Mouse (Mus musculus): ENCODE results near the gene Exoc3l2.

The Exoc3l2 gene

DNA sequence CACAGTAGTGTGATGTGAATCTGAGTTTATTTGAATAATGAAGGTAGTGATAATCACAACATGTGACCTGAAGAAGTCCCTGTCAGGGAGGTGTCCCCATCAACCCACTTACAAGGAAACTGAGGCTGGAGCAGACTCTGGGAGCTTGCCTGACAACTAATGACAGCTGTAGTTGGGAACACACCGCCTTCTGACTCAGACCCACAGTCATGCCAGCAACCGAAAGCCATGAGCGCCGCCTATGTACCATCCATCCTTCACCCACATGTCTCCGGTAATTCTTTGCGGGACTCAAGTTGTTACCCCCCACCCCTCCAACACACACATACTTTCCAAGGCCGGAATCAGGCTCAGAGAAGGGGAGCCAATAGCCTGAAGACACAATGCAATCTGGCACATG, 6.5 kb upstream of the Exoc3l2 start:
- peak; percentile 64 for DNase-seq (ENCODE audit: low read depth, low spot score)

- DNase-seq (ENCODE audit: low read depth, low spot score) = no peak
Measured at GRCm38 (mm10) chr7:19457414-19458071, 5.6 kb upstream of the Exoc3l2 start.

GRCm38 (mm10) chr7:19458072-19458486, 5.1 kb upstream of the Exoc3l2 start:
- DNase-seq (ENCODE audit: low read depth, low spot score) = peak; percentile 38

GRCm38 (mm10) chr7:19458591-19459111, 4.5 kb upstream of the Exoc3l2 start, which contains the start of gene Mark4:
Mark4 (minus strand) TSS chr7:19458821.
- DNase-seq (ENCODE audit: low read depth, low spot score) = peak; percentile 79

DNA sequence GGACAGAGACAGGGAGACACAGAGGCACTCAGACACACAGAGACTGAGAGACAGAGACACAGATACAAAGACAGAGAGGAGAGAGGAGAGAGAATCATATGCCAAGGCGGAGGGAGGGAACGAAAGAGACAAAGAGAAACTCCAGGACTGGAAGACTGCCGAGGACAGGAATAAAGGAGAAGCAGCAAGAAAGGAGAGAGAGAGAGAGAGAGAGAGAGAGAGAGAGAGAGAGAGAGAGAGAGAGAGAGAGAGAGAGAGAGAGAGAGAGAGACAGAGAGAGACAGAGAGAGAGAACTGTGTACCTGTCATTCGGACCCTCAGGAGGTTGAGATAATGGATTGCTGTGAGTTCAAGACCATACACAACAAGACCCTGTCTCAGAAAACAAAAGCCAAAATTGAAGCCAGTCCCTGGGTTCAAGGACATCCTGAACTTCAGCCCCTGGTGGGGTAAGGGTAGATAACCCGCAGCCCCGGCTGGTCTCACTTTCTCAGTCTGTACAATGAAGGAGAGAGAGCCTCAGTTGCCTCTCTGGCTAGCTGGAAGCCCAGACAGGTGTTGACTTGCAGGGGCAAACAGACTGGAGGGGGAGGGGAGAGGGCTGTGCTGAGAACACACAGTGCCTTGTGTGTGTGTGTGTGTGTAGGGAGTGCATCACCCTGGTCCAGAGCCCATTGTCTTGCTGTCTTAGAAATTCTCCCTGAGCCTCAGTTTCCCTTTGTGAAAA, 3.8 kb upstream of the Exoc3l2 start:
- no peak for DNase-seq (ENCODE audit: low read depth, low spot score)

DNA sequence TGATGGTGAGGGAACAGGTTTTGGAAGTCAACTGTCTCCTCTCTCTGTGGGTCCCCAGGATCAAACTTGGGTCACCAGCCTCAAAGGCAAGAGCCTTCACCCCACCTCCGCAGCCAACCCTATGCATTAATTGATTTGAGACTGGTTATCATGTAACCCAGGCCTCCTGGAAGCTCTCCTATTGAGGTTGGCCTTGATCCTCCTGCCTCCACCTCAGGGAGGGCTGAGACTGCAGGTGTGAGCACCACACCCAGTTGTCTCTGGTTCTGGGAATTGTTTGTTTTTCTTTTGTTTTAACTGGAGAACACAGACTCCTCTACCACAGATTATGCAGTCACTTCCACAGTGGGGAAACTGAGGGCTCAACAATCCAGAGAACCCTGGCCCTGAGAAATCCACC, 2.6 kb upstream of the Exoc3l2 start:
- DNase-seq (ENCODE audit: low read depth, low spot score) = no peak

DNA sequence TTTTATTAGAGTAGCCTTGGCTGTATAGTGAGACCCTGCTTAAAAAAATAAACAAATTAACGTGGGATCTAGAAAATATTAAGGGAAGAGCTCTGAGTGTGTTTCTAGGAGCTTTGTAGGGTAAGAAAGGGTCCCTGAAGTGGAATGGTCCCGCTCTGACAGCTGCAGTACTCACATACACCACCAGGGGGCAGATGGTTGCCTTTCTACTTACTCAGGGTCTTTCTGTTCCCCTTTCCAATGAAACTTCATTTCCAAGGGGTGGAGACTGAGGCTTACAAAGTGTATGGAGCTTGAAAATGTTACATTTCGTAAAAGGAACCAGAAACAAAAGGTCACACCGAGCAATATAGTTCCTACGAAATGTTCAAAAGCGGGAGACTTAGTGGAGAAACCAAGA, 1.6 kb upstream of the Exoc3l2 start:
- peak; percentile 67 for DNase-seq (ENCODE audit: low read depth, low spot score)

- DNase-seq (ENCODE audit: low read depth, low spot score) = no peak
Measured at GRCm38 (mm10) chr7:19462443-19462842, 688 bp upstream of the Exoc3l2 start.

DNA sequence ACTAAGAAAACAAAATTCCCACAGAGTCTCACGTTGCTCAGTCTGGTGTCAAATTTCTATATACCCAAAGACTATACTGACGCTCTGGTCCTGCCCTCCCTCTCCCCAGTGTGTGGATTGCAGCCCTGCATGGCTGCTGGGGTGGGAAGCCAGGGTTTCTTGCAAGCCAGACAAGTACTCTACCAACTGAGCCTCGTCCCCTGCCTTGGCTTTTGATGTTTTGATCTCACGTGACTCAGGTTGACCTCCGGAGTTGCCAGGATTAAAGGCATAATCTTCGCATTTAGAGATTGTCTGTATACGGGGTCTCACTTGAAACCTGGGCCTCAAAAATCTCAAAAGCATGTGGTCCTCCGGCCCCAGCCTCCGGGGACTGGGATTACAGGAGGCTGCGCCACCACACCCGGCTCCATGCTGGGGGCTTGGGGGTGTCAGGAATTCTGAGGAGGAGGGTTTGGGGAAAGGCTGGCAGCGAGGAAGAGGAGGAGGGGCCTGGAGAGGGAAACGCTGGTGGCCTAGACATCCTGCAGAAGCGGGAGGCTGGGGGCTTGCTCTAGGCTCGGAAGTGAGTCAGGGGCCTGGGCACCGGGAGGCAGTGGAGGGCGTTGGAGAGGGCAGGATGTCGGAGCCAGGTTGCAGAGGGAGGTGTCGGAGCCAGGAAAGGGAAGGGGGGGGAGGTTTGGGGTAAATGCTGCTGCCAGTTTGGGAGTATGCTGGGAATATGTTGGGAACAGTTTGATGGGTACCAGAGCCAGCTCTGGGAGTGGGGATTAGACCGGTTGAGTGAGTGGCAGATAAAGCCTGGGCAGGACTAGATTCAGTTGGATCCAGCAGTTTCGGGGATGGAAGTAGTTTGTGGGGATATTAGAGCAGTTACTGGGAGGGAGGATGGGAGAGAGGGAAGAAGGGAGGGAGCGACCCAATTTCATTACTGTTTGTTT, 1.5 kb downstream of the Exoc3l2 start:
- DNase-seq (ENCODE audit: low read depth, low spot score) = no peak

DNA sequence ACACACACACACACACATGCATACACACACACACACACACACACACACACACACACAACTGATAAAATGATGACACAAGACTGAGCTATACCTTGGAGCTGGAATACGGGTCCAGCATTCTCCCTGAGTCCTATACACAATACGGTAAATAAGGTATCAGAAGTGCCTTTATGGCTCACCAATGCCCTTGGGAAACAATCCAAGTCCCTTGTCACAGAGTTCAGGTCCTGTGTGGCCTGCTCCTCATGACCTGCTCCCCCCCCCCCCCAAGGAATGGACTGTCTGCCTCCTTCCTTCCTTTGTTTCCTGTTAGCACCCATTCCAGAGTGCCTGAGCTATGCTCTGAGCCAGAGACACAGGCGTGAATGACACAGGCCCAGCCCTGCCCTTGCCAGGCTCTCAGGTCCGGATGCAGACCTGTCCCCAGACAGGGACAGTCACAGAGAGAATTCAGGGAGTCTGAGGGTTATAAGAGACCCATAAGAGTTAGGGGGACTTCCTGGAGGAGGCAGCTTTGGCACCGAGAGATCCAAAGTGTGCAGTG, 3.5 kb downstream of the Exoc3l2 start:
- no peak for DNase-seq (ENCODE audit: low read depth, low spot score)

- DNase-seq (ENCODE audit: low read depth, low spot score) = no peak
Measured at GRCm38 (mm10) chr7:19467638-19468037, 4.5 kb downstream of the Exoc3l2 start.

- DNase-seq (ENCODE audit: low read depth, low spot score) = no peak
Measured at GRCm38 (mm10) chr7:19468279-19468678, 5.1 kb downstream of the Exoc3l2 start.

- no peak for DNase-seq (ENCODE audit: low read depth, low spot score)
Measured at GRCm38 (mm10) chr7:19469404-19469803, 6.3 kb downstream of the Exoc3l2 start.

DNA sequence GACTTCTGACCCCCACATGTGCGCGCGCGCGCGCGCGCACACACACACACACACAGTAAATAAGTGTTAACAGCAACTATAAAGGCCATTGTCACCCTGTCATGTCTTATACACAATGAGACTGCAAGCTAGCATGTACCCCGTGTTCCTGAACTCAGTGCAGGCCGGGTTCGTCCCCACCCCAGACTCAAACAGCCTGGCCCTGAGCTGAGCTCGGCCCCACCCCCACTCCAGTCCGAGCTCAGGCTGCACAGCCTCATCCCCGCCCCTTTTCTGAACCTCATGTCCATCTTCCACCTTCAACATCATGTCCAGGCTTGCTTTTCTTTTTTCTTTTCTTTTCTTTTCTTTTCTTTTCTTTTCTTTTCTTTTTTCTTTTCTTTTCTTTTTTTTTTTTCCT, 7.2 kb downstream of the Exoc3l2 start:
- DNase-seq (ENCODE audit: low read depth, low spot score) = no peak

- DNase-seq (ENCODE audit: low read depth, low spot score) = no peak
Measured at GRCm38 (mm10) chr7:19472403-19472802, 9.3 kb downstream of the Exoc3l2 start.

GRCm38 (mm10) chr7:19473875-19474443, 10.8 kb downstream of the Exoc3l2 start:
- peak; percentile 92 for DNase-seq (ENCODE audit: low read depth, low spot score)

GRCm38 (mm10) chr7:19477084-19477483, 14.0 kb downstream of the Exoc3l2 start:
- DNase-seq (ENCODE audit: low read depth, low spot score) = no peak

- DNase-seq (ENCODE audit: low read depth, low spot score) = no peak
Measured at GRCm38 (mm10) chr7:19477624-19478384, 14.7 kb downstream of the Exoc3l2 start.

- no peak for DNase-seq (ENCODE audit: low read depth, low spot score)
Measured at GRCm38 (mm10) chr7:19483281-19483680, 20.1 kb downstream of the Exoc3l2 start.

- no peak for DNase-seq (ENCODE audit: low read depth, low spot score)
Measured at GRCm38 (mm10) chr7:19485488-19485887, 22.4 kb downstream of the Exoc3l2 start.

Data from brain, adult 2 months (tissue).